Mouse (Mus musculus) liver, adult 2 months (tissue): ENCODE results near the gene Kat8.

Source experiments
- CTCF ChIP-seq: fragments of 200-500 bp; IDR thresholded peaks from 2 replicates; pipeline ENCODE4 v1.5.1; 2011; ENCODE audit warnings: low read depth, low read length, control low read depth
- POLR2A ChIP-seq: fragments of 200-500 bp; IDR thresholded peaks from 2 replicates; pipeline ENCODE4 v1.6.1; 2011; ENCODE audit warnings: low read length, control low read depth; ENCODE audit not compliant: insufficient read depth; ENCODE audit errors: extremely low read depth

DNA sequence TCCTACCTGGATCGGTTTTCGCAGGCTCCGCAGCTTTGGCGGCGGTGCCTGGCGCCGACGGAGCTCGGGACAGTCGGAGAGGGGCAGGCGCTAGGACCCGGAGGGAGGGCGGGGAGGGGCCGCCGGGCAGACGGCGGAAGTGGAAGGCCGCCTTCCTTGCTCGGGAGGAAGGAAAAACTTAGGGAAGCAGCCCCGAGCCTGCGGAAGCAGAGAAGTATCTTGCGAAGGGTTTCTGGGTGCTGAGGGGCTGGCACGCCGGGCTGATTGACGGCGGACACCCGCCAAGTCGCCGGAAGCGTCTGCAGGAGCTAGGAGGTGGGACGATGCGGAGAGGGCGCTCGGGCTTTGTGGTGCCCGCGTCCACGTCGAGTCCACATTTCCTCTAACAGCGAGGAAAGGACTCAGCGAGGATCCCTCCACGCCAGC lies 36.3 kb upstream of the Kat8 start, which contains the start of gene Zfp646:
- TF ChIP-seq POLR2A (0 out of 2 replicates have a peak, but pooled peaks have one; percentile 16), CTCF (no peak)
